Mouse (Mus musculus) stomach, embryonic 14.5 days (tissue): ENCODE results near the gene Sh3d21. TPM values are rescaled to one million over a fixed set of nuclear protein-coding genes. Genes with fewer than 3 reads are reported as not detected.

Experiments used
- ATAC-seq: fragments of 200-750 bp; cut with Nextera tagmentation; 2 replicates; pipeline ENCODE4 v1.8.0; 2017; ENCODE audit warnings: low read depth, moderate TSS enrichment; ENCODE audit not compliant: insufficient number of reproducible peaks, insufficient read depth, low FRiP score
- H3K27ac ChIP-seq: fragments of 300-500 bp; sonication (generic); 2 replicates; pipeline ENCODE4 v1.5.1; 2014; ENCODE audit warnings: mild to moderate bottlenecking, low read length, moderate library complexity, mixed read lengths
- H3K27me3 ChIP-seq: fragments of 300-500 bp; sonication (generic); 2 replicates; pipeline ENCODE4 v1.6.1; 2014; ENCODE audit warnings: low read length, control low read depth, mixed read lengths; ENCODE audit not compliant: control insufficient read depth, insufficient read depth
- H3K36me3 ChIP-seq: fragments of 300-500 bp; sonication (generic); 2 replicates; pipeline ENCODE4 v1.6.1; 2014; ENCODE audit warnings: mild to moderate bottlenecking, control low read depth, low read length, moderate library complexity, mixed read lengths; ENCODE audit not compliant: control insufficient read depth, insufficient read depth
- H3K4me1 ChIP-seq: fragments of 300-500 bp; sonication (generic); 2 replicates; pipeline ENCODE4 v1.6.1; 2014; ENCODE audit warnings: low read length, control low read depth, mixed read lengths; ENCODE audit not compliant: control insufficient read depth, insufficient read depth
- H3K4me2 ChIP-seq: fragments of 300-500 bp; sonication (generic); replicated peaks from 2 replicates; pipeline ENCODE4 v1.6.1; 2014; ENCODE audit warnings: low read depth, low read length, control low read depth
- H3K4me3 ChIP-seq: fragments of 300-500 bp; sonication (generic); 2 replicates; pipeline ENCODE4 v1.5.1; 2014; ENCODE audit warnings: low read depth, low read length, control low read depth
- H3K9ac ChIP-seq: fragments of 300-500 bp; sonication (generic); replicated peaks from 2 replicates; pipeline ENCODE4 v1.6.1; 2014; ENCODE audit warnings: low read depth, mild to moderate bottlenecking, control low read depth, low read length, moderate library complexity, mixed read lengths
- H3K9me3 ChIP-seq: fragments of 300-500 bp; sonication (generic); 2 replicates; pipeline ENCODE4 v1.6.1; 2016; ENCODE audit warnings: low read depth, low read length, control low read depth; ENCODE audit not compliant: control insufficient read depth
- WGBS: fragments of 180-500 bp; shearing (Covaris S2); extraction: QIAGEN DNeasy Blood & Tissue Kit; methylation state at CpG from one replicate; pipeline ENCODE4 v1.1.7; 2014; 5-methylcytosine and 5-hydroxymethylcytosine counted together
- polyA plus RNA-seq: library from polyadenylated mRNA; unstranded; fragments of >200 nt; fragmentation: Nextera tagmentation; extraction: Ambion mirVana; gene quantifications from 2 replicates; pipeline ENCODE4 v1.2.1, GENCODE M21; 2014

Gene Sh3d21
- 7.4 and 8.7 TPM in 2 replicates for polyA plus RNA-seq

- Histone ChIP-seq H3K4me3 (peak within 1 kb of the TSS; percentile 56), H3K27ac (peak within 1 kb of the TSS; percentile 91), H3K27me3 (no peaks in the 10 kb centered on the region), H3K4me1 (peaks cover 14% of the 10 kb centered on the region), H3K36me3 (peaks cover 21% of the 10 kb centered on the region), H3K4me2 (peak within 1 kb of the TSS; percentile 96), H3K9ac (peak within 1 kb of the TSS; percentile 86), H3K9me3 (no peaks in the 10 kb centered on the region)
- peak; percentile 23 for ATAC-seq
- 6% methylated on average over 22 of the region's 22 CpGs for WGBS
Observed at GRCm38 (mm10) chr4:126163067-126163659, at the start of gene Sh3d21. TSS of gene Sh3d21 (minus strand) at chr4:126163491.

- Histone ChIP-seq H3K9me3 (no peaks in the 10 kb centered on the region), H3K36me3 (no peaks in the 10 kb centered on the region), H3K27ac (no peak overlapping the region), H3K4me3 (no peak overlapping the region), H3K27me3 (no peaks in the 10 kb centered on the region), H3K4me2 (no peak overlapping the region), H3K9ac (no peak overlapping the region), H3K4me1 (peaks cover 8% of the 10 kb centered on the region; the same call in 1 of the 2 replicates)
- whole genome bisulfite sequencing = 56% methylated on average over 6 of the region's 6 CpGs
- no peak for ATAC-seq
Observed at GRCm38 (mm10) chr4:126207081-126207480, 43.8 kb upstream of the Sh3d21 start.

- H3K9me3 ChIP-seq = no peaks in the 10 kb centered on the region
- H3K9ac ChIP-seq = no peak overlapping the region
- 46% methylated on average over 1 of the region's 1 CpGs for WGBS
- H3K36me3 ChIP-seq = no peaks in the 10 kb centered on the region
- H3K27ac ChIP-seq = no peak overlapping the region
- H3K27me3 ChIP-seq = no peaks in the 10 kb centered on the region
- no peak overlapping the region for H3K4me2 ChIP-seq
- peaks cover 13% of the 10 kb centered on the region for H3K4me1 ChIP-seq
- no peak overlapping the region for H3K4me3 ChIP-seq
- no peak for ATAC-seq
Observed at GRCm38 (mm10) chr4:126205386-126205785, 42.1 kb upstream of the Sh3d21 start.

GRCm38 (mm10) chr4:126204661-126205230, 41.5 kb upstream of the Sh3d21 start:
- no peak overlapping the region for H3K9ac ChIP-seq
- H3K4me3 ChIP-seq = no peak overlapping the region
- H3K4me2 ChIP-seq = no peak overlapping the region
- 55% methylated on average over 12 of the region's 12 CpGs for WGBS
- no peak overlapping the region for H3K27ac ChIP-seq
- H3K27me3 ChIP-seq = no peaks in the 10 kb centered on the region
- H3K9me3 ChIP-seq = no peaks in the 10 kb centered on the region
- no peaks in the 10 kb centered on the region for H3K36me3 ChIP-seq
- H3K4me1 ChIP-seq = peaks cover 19% of the 10 kb centered on the region
- no peak for ATAC-seq

GRCm38 (mm10) chr4:126204016-126204415, 40.7 kb upstream of the Sh3d21 start:
- Histone ChIP-seq H3K27ac (no peak overlapping the region), H3K4me3 (no peak overlapping the region), H3K4me1 (peaks cover 19% of the 10 kb centered on the region), H3K27me3 (no peaks in the 10 kb centered on the region), H3K9ac (no peak overlapping the region), H3K36me3 (no peaks in the 10 kb centered on the region), H3K9me3 (no peaks in the 10 kb centered on the region), H3K4me2 (no peak overlapping the region)
- 74% methylated on average over 8 of the region's 8 CpGs for WGBS
- no peak for ATAC-seq

- no peak for ATAC-seq
- no peaks in the 10 kb centered on the region for H3K9me3 ChIP-seq
- peak overlapping the region; percentile 95 for H3K27ac ChIP-seq
- 66% methylated on average over 10 of the region's 10 CpGs for WGBS
- peaks cover 22% of the 10 kb centered on the region for H3K4me1 ChIP-seq
- peak overlapping the region; percentile 42; the same call in 1 of the 2 replicates for H3K9ac ChIP-seq
- H3K4me3 ChIP-seq = peak overlapping the region; percentile 62
- H3K36me3 ChIP-seq = 0 out of 2 replicates have a peak, but pooled peaks cover 3% of the 10 kb centered on the region
- H3K4me2 ChIP-seq = peak overlapping the region; percentile 52
- H3K27me3 ChIP-seq = no peaks in the 10 kb centered on the region
Observed at GRCm38 (mm10) chr4:126203336-126203895, 40.1 kb upstream of the Sh3d21 start.

- Histone ChIP-seq H3K27ac (peak within 1 kb of the TSS; percentile 99), H3K4me3 (peak within 1 kb of the TSS; percentile 62), H3K9me3 (no peaks in the 10 kb centered on the region), H3K9ac (peak within 1 kb of the TSS; percentile 74), H3K4me1 (peaks cover 26% of the 10 kb centered on the region), H3K27me3 (no peaks in the 10 kb centered on the region), H3K36me3 (0 out of 2 replicates have a peak, but pooled peaks cover 3% of the 10 kb centered on the region), H3K4me2 (peak within 1 kb of the TSS; percentile 79)
- WGBS = under 1% methylated on average over 72 of the region's 75 CpGs
- peak; percentile 99 for ATAC-seq
Observed at GRCm38 (mm10) chr4:126202303-126203181, 39.3 kb upstream of the Sh3d21 start, which contains the start of gene Thrap3. TSS of gene Thrap3 (minus strand) at chr4:126202760.
